Mouse (Mus musculus) liver, postnatal 0 days (tissue): ENCODE measurements around the gene Dagla.

Source experiments
- CTCF ChIP-seq: sonication (generic); IDR thresholded peaks from 2 replicates; pipeline ENCODE4 v1.5.1; 2016; ENCODE audit warnings: antibody characterized with exemption, low read depth
- EP300 ChIP-seq: IDR thresholded peaks from 2 replicates; pipeline ENCODE4 v1.6.1; 2016; ENCODE audit warnings: antibody characterized with exemption, low read depth, mild to moderate bottlenecking

DNA sequence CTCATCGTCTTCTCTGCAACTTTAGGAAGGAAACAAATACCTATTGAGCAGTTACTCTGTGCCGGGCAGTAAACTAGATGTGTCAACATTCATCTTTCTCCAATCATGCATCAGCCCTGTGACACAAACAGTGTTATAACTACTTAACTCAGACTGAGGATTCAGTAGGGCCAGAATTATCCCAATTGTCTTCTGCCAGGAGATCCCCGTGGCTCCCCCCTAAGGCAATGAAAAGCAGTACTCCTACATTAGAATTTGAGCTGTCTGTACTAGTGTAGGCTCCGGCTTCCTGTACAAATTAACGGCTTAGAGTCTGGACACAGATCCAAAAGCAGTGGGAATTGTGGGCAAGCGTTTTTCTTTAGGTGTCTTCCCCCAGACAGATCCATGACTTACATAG lies 99.6 kb downstream of the Dagla start:
- no peak for TF ChIP-seq CTCF
- TF ChIP-seq EP300, result no peak
